Mouse (Mus musculus) heart, embryonic 13.5 days (tissue): ENCODE measurements at regions not wholly inside any gene's neighbourhood (a gene's known extent, or its start where the extent isn't known, plus 50 kb on each side); places are given as distances from the start of the nearest gene placed in this dataset.

Source experiments
- ATAC-seq: fragments of 200-750 bp; cut with Nextera tagmentation; 2 replicates; pipeline ENCODE4 v1.8.0; 2017; ENCODE audit warnings: moderate TSS enrichment; ENCODE audit not compliant: insufficient number of reproducible peaks, low FRiP score, low TSS enrichment; ENCODE audit errors: extremely low read depth
- H3K27ac ChIP-seq: fragments of 300-500 bp; sonication (generic); replicated peaks from 2 replicates; pipeline ENCODE4 v1.5.1; 2015; ENCODE audit warnings: moderate library complexity, mild to moderate bottlenecking, inconsistent platforms
- H3K27me3 ChIP-seq: fragments of 300-500 bp; sonication (generic); replicated peaks from 2 replicates; pipeline ENCODE4 v1.6.1; 2015; ENCODE audit warnings: mild to moderate bottlenecking, inconsistent platforms
- H3K36me3 ChIP-seq: fragments of 300-500 bp; sonication (generic); 2 replicates; pipeline ENCODE4 v1.6.1; 2015; ENCODE audit warnings: mild to moderate bottlenecking, inconsistent platforms
- H3K4me1 ChIP-seq: fragments of 300-500 bp; sonication (generic); 2 replicates; pipeline ENCODE4 v1.6.1; 2015; ENCODE audit warnings: inconsistent platforms
- H3K4me2 ChIP-seq: fragments of 300-500 bp; sonication (generic); 2 replicates; pipeline ENCODE4 v1.6.1; 2015; ENCODE audit warnings: inconsistent platforms, mild to moderate bottlenecking, moderate library complexity
- H3K4me3 ChIP-seq: fragments of 300-500 bp; sonication (generic); 2 replicates; pipeline ENCODE4 v1.5.1; 2015; ENCODE audit warnings: moderate library complexity, mild to moderate bottlenecking, inconsistent platforms
- H3K9ac ChIP-seq: fragments of 300-500 bp; sonication (generic); 2 replicates; pipeline ENCODE4 v1.6.1; 2015; ENCODE audit warnings: inconsistent platforms, mild to moderate bottlenecking, moderate library complexity
- H3K9me3 ChIP-seq: fragments of 300-500 bp; sonication (generic); 2 replicates; pipeline ENCODE4 v1.6.1; 2016; ENCODE audit warnings: inconsistent platforms
- WGBS: fragments of 180-500 bp; shearing (Covaris S2); methylation state at CpG from one replicate; pipeline ENCODE4 v1.1.7; 2015; ENCODE audit warnings: mixed read lengths; 5-methylcytosine and 5-hydroxymethylcytosine counted together

- no peaks in the 10 kb centered on the region for H3K27me3 ChIP-seq
- no peaks in the 10 kb centered on the region for H3K36me3 ChIP-seq
- no peak for ATAC-seq
- no peak overlapping the region for H3K9ac ChIP-seq
- H3K27ac ChIP-seq, result no peak overlapping the region
- H3K4me2 ChIP-seq, result no peak overlapping the region
- no peaks in the 10 kb centered on the region; the same call in 1 of the 2 replicates for H3K9me3 ChIP-seq
- 72% methylated on average over 2 of the region's 2 CpGs for WGBS
- no peak overlapping the region for H3K4me3 ChIP-seq
- H3K4me1 ChIP-seq, result peaks cover 26% of the 10 kb centered on the region
Measured at GRCm38 (mm10) chr6:52433234-52433633, 119.9 kb downstream of the Evx1 start.

- 63% methylated on average over 4 of the region's 4 CpGs for WGBS
Measured at GRCm38 (mm10) chr6:52434771-52435170, 121.5 kb downstream of the Evx1 start.

GRCm38 (mm10) chr6:52435358-52435757, 122.1 kb downstream of the Evx1 start:
- H3K9me3 ChIP-seq, result no peaks in the 10 kb centered on the region
- no peak overlapping the region for H3K27ac ChIP-seq
- WGBS, result 77% methylated on average over 5 of the region's 5 CpGs
- H3K4me2 ChIP-seq, result no peak overlapping the region
- no peaks in the 10 kb centered on the region for H3K36me3 ChIP-seq
- peaks cover 26% of the 10 kb centered on the region for H3K4me1 ChIP-seq
- no peak overlapping the region for H3K9ac ChIP-seq
- no peak overlapping the region for H3K4me3 ChIP-seq
- H3K27me3 ChIP-seq, result no peaks in the 10 kb centered on the region
- ATAC-seq, result no peak

More at GRCm38 (mm10) chr6:52434771-52435170, 121.5 kb downstream of the Evx1 start:
- Histone ChIP-seq H3K4me1 (peaks cover 26% of the 10 kb centered on the region), H3K9me3 (no peaks in the 10 kb centered on the region), H3K36me3 (no peaks in the 10 kb centered on the region), H3K4me2 (no peak overlapping the region), H3K27ac (no peak overlapping the region), H3K9ac (no peak overlapping the region), H3K4me3 (no peak overlapping the region), H3K27me3 (no peaks in the 10 kb centered on the region)
- no peak for ATAC-seq

- Histone ChIP-seq H3K4me2 (no peak overlapping the region), H3K36me3 (no peaks in the 10 kb centered on the region), H3K9ac (no peak overlapping the region), H3K27me3 (no peaks in the 10 kb centered on the region), H3K9me3 (no peaks in the 10 kb centered on the region), H3K4me3 (no peak overlapping the region), H3K4me1 (peaks cover 32% of the 10 kb centered on the region), H3K27ac (peak overlapping the region; percentile 58; the same call in 1 of the 2 replicates)
- 26% methylated on average over 8 of the region's 8 CpGs for WGBS
- no peak for ATAC-seq
Measured at GRCm38 (mm10) chr6:52438366-52438765, 125.1 kb downstream of the Evx1 start.

- H3K9me3 ChIP-seq, result no peaks in the 10 kb centered on the region
- no peaks in the 10 kb centered on the region for H3K27me3 ChIP-seq
- no peak for ATAC-seq
- H3K4me1 ChIP-seq, result peaks cover 33% of the 10 kb centered on the region
- no peak overlapping the region for H3K4me2 ChIP-seq
- no peak overlapping the region for H3K27ac ChIP-seq
- no peak overlapping the region for H3K9ac ChIP-seq
- no peak overlapping the region for H3K4me3 ChIP-seq
- 29% methylated on average over 7 of the region's 7 CpGs for WGBS
- no peaks in the 10 kb centered on the region for H3K36me3 ChIP-seq
Measured at GRCm38 (mm10) chr6:52439204-52439603, 125.9 kb downstream of the Evx1 start.

GRCm38 (mm10) chr6:52440160-52440559, 126.9 kb downstream of the Evx1 start:
- WGBS, result 61% methylated on average over 3 of the region's 3 CpGs
- no peaks in the 10 kb centered on the region for H3K36me3 ChIP-seq
- H3K27ac ChIP-seq, result no peak overlapping the region
- no peak overlapping the region for H3K4me3 ChIP-seq
- H3K27me3 ChIP-seq, result 0 out of 2 replicates have a peak, but pooled peaks cover 4% of the 10 kb centered on the region
- H3K4me1 ChIP-seq, result peaks cover 30% of the 10 kb centered on the region
- ATAC-seq, result no peak
- H3K4me2 ChIP-seq, result no peak overlapping the region
- H3K9me3 ChIP-seq, result no peaks in the 10 kb centered on the region
- no peak overlapping the region for H3K9ac ChIP-seq

- Histone ChIP-seq H3K27me3 (0 out of 2 replicates have a peak, but pooled peaks cover 4% of the 10 kb centered on the region), H3K4me2 (peak overlapping the region; percentile 43), H3K9me3 (no peaks in the 10 kb centered on the region), H3K27ac (no peak overlapping the region), H3K36me3 (no peaks in the 10 kb centered on the region), H3K9ac (peak overlapping the region; percentile 52; the same call in 1 of the 2 replicates), H3K4me3 (peak overlapping the region; percentile 14; the same call in 1 of the 2 replicates), H3K4me1 (peaks cover 22% of the 10 kb centered on the region)
- WGBS, result 39% methylated on average over 24 of the region's 24 CpGs
- ATAC-seq, result no peak
Measured at GRCm38 (mm10) chr6:52443112-52443984, 130.1 kb downstream of the Evx1 start.

- WGBS, result 76% methylated on average over 11 of the region's 11 CpGs
- H3K36me3 ChIP-seq, result no peaks in the 10 kb centered on the region
- no peak overlapping the region for H3K27ac ChIP-seq
- peaks cover 4% of the 10 kb centered on the region; the same call in 1 of the 2 replicates for H3K9me3 ChIP-seq
- H3K4me3 ChIP-seq, result no peak overlapping the region
- H3K9ac ChIP-seq, result no peak overlapping the region
- H3K27me3 ChIP-seq, result no peaks in the 10 kb centered on the region
- ATAC-seq, result no peak
- no peak overlapping the region for H3K4me2 ChIP-seq
- H3K4me1 ChIP-seq, result no peaks in the 10 kb centered on the region
Measured at GRCm38 (mm10) chr6:52458828-52459227, 145.5 kb downstream of the Evx1 start.

- Histone ChIP-seq H3K4me3 (no peak overlapping the region), H3K27me3 (no peaks in the 10 kb centered on the region), H3K4me1 (no peaks in the 10 kb centered on the region), H3K4me2 (no peak overlapping the region), H3K9me3 (peaks cover 4% of the 10 kb centered on the region; the same call in 1 of the 2 replicates), H3K36me3 (no peaks in the 10 kb centered on the region), H3K27ac (no peak overlapping the region), H3K9ac (no peak overlapping the region)
- WGBS, result 65% methylated on average over 2 of the region's 2 CpGs
- ATAC-seq, result no peak
Measured at GRCm38 (mm10) chr6:52461186-52461585, 147.9 kb downstream of the Evx1 start.

- WGBS, result 88% methylated on average over 12 of the region's 12 CpGs
- Histone ChIP-seq H3K4me3 (no peak overlapping the region), H3K9ac (no peak overlapping the region), H3K27me3 (no peaks in the 10 kb centered on the region), H3K9me3 (no peaks in the 10 kb centered on the region), H3K4me1 (no peaks in the 10 kb centered on the region), H3K27ac (no peak overlapping the region), H3K4me2 (no peak overlapping the region), H3K36me3 (no peaks in the 10 kb centered on the region)
- no peak for ATAC-seq
Measured at GRCm38 (mm10) chr6:52463369-52463768, 150.1 kb downstream of the Evx1 start.

GRCm38 (mm10) chr6:52464571-52464970, 151.3 kb downstream of the Evx1 start:
- Histone ChIP-seq H3K9me3 (no peaks in the 10 kb centered on the region), H3K27me3 (no peaks in the 10 kb centered on the region), H3K4me3 (no peak overlapping the region), H3K27ac (no peak overlapping the region), H3K4me1 (no peaks in the 10 kb centered on the region), H3K9ac (no peak overlapping the region), H3K4me2 (no peak overlapping the region), H3K36me3 (no peaks in the 10 kb centered on the region)
- 66% methylated on average over 3 of the region's 3 CpGs for WGBS
- no peak for ATAC-seq
